Mouse (Mus musculus) brain, embryonic 14.5 days (tissue): ENCODE measurements around the gene Zfp780b.
A peak's percentile ranks its signal among the peaks of the same experiment; 100 is the strongest.

Source experiments
- CTCF ChIP-seq: fragments of 200-500 bp; IDR thresholded peaks from 2 replicates; pipeline ENCODE4 v1.5.1; 2012; ENCODE audit warnings: inconsistent platforms, mild to moderate bottlenecking, moderate library complexity, borderline replicate concordance; ENCODE audit not compliant: insufficient read depth, insufficient read length; ENCODE audit errors: extremely low read depth
- POLR2A ChIP-seq: fragments of 200-500 bp; IDR thresholded peaks from 2 replicates; pipeline ENCODE4 v1.6.1; 2012; ENCODE audit warnings: mild to moderate bottlenecking, inconsistent platforms, borderline replicate concordance; ENCODE audit not compliant: poor library complexity, insufficient read depth, insufficient read length, severe bottlenecking; ENCODE audit errors: extremely low read depth

DNA sequence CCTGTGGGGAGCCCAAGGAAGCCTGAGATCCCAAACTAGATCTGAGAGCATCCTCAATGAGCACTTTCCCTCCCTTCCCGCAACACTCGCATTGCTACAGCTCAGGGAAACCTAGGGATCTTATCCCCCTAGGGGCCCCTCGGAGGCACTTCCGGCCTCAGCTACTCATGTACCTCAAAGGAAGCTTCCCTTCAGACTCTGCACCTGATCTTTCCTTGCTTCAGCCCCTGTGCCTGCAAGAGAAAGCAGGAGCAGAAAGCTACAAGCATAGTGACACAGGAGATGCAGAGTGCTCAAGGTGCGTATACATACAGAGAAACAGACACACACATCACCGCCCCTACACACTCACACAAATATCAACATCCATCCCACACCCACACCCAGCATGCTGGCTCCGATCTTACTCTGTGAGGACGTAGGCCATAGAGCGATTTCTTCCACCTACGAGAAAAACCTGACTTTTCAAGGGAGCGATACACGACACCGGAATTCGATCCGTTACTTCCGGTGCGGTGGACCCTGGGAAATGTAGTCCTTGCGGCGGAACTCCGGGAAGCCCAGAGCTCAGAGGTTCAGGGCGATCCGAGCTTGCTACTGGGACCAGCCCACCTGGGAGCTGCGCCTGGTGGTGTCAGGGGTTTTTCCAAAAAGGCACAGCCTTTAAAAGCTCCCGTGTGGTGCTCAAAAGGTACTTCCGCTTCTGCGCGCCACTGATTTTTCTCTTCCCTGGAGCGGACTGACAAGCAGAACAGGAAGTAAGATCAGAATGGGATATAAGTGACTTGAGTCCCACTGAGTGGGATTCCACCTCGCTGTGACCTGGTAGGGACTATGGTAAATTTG is at the start of gene Zfp780b:
- TF ChIP-seq CTCF, result no peak
- TF ChIP-seq POLR2A, result peak; percentile 18; the same call in 1 of the 2 replicates
